Mouse (Mus musculus) embryo, embryonic 11 days (tissue): ENCODE measurements at regions not wholly inside any gene's neighbourhood (a gene's known extent, or its start where the extent isn't known, plus 50 kb on each side); places are given as distances from the start of the nearest gene placed in this dataset.
A peak's percentile ranks its signal among the peaks of the same experiment; 100 is the strongest.

Experiments
- DNase-seq: peaks from one replicate; pipeline ENCODE4 v3.0.0-alpha.2; 2015

DNA sequence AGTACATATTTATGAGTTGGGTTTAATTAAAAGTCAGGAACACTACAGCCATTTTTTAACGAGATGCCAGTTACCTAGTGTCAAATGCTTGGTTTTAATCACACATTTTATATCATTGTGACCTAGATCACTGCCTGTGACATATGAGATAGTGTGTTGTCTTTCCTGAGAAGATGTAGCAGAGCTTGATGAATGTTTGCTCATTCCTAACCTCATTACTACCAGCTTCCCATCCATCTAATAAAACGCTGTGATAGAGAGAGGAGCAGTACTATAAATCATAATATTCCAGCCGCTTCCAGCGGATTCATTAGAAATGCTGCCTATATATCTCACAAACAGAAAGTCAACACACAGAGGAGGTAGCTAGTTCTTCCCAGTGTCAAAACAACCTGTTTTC is 163.6 kb downstream of the Aldoart1 start:
- no peak for DNase-seq

DNA sequence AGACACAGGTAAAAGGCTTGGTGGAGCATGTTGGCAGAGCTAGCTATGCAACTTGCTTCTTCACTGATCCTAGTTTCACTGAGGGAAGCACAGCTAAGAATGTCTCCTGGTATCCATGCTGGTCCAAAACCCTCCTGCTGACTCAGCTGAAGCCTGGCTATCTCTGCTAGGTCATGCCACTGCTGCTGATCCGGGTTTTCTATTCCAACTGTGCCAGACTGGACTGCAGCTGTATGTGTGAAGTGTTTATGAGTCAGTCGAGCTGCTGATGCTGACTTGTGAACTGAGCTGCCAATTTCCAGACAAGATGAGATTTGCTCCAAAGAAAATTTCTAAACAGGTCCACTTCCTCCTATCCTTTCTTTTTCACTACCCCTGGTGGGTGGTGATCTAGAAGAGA is 178.4 kb downstream of the Aldoart1 start:
- no peak for DNase-seq

DNA sequence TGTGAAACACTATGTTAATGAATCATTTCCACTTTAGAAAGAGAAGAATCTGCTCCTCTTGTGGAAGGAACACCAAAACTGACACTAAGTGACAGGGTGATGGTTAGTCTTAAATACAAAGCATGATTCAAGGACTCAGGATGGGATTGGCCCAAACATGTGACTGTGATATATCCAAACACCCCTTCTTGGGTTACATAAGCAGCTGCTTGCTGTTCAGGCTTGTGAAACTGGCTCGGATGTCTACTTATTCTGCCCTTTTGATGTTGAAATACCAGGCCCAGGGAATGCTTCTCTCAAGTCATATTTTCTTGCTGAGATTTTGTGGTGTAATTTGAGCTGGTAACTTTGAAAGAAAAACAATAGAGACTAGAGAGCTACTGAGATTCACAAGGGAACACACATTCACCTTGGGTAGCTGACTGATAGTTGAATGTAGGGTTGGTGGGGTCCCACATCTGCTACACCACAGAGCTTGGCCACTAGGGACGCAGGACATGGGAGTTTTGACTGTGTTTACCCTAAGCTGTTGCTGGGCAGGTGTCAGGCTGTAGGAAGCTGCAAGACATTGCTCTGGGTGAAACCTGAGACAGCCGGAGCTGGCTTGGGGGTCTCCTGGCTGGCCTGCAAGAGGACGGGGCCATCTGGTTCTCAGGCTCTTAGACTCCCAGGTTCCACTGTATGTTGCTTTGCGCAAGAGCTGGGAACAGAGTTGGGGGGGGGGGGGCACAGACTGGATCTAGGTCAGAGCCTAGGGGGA is 180.6 kb downstream of the Aldoart1 start:
- peak; percentile 8 for DNase-seq

DNA sequence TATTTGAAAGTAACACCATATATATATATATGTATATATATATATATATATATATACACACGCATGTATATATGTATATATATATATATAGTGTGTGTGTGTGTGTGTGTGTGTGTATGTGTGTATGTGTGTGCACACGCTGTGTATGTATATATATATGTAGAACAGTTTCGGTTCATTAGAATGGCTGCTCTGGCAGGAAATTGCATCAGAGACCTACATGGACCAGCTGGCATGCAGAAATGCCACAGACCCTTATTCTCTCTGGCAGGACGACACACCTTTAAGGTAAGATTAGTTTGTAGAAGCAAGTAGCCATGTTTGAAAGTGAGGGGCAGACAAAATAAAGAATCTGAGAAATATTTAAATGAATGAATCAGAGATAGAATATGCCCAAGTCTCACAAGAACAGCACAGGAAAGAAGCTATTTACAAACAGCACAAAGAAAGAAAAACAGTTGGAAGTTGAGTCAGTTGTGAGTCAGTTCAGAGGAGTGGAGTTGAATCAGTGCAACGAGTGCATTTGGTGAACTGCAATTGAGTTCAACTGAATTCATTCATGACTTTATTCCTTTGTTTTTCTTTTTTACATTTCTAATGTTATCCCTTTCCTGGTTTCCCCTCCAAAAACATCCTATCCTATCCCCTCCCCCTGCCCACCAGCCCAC is 182.5 kb downstream of the Aldoart1 start:
- DNase-seq: no peak

DNA sequence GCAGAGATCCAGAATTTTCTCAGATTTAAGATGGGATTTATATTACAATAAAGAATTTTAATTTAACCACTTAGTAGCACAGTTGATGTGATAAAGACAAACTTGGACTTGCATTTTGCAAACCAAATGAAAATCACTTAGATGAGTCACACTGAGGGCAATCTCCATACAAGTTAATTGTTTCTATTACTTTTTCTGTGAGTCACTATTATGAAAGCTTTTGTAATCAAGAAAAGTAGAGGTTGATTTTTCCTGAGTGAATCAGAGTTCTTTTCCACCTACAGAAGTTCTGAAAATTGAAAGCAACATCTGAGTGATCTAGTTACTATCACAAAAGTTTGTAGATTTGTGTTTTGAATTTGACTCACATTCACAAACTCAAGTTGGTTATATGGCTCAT is 188.1 kb downstream of the Aldoart1 start:
- no peak for DNase-seq

DNA sequence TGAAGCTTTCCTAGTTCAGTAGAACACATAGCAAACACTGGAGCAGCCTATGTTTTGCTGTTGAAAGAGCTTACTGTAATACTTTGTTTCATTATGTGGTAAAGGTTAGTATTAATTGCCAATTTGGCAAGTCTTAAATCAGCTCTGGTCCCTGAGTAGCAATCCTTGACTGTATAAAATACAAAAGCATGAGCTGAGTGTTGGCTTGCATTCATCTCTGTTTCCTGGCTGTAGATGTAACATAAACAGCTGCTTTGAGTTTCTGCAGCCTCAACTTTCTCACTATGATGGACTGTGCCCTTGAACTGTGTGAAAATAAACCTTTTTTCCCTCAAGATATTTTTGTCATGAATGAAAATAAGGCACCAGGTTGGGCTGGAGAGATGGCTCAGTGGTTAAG is 190.0 kb downstream of the Aldoart1 start:
- no peak for DNase-seq

DNA sequence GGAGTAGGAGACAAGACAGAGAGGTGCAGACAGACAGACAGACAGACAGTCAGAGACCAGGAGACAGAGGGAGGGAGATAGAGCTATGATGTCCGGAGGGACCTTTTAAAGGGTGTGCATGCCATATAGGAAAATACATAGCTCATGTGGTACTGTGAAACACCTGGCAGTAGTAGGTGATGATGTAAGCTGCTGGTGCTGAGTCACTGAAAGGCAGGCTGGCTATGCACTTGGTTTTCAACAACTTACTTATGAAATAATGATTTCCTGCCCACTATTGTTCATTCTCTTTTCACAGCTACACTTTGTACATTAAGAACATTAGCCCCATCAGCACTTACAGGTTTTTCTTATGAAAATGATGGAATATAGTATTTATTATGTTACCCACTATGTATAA is 196.2 kb downstream of the Aldoart1 start:
- DNase-seq: no peak

DNA sequence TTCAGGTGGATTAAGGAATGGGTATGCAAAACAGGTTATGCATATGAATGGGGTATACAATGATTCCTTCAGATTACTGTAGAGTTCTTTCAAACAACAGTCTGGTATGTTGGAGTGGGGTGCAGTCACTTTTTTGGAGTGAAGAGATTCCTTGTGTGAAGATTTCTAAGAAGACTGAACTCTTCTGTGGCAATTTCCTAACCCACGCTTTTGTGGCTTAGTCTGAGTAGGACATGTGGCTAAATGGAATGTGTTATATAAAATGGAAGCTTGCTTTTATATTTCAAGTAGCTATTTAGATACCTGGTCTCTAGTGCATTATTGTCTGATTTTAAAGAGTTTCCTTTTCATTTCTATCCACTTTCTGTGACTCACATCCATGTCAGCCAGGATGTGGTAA is 205.3 kb downstream of the Aldoart1 start:
- no peak for DNase-seq

DNA sequence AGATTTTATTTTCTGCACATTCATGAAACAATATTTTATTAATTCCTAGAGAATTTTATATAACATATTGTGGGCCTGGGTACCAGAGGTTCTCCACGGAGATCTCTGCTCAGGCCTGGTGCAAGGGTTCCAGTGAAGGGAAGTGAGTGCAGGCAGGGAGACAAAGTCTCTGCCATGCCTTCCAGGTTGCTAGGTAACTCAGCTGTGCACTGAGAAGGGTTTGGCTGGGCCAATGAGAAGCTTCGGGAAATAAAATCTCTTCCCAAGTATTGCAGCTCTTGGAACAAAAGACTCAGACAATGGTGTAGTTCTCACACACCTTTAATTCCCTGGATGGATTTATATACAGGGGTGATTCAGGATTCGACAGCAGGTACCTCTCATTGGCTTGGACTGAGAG is 223.0 kb downstream of the Aldoart1 start:
- no peak for DNase-seq

DNA sequence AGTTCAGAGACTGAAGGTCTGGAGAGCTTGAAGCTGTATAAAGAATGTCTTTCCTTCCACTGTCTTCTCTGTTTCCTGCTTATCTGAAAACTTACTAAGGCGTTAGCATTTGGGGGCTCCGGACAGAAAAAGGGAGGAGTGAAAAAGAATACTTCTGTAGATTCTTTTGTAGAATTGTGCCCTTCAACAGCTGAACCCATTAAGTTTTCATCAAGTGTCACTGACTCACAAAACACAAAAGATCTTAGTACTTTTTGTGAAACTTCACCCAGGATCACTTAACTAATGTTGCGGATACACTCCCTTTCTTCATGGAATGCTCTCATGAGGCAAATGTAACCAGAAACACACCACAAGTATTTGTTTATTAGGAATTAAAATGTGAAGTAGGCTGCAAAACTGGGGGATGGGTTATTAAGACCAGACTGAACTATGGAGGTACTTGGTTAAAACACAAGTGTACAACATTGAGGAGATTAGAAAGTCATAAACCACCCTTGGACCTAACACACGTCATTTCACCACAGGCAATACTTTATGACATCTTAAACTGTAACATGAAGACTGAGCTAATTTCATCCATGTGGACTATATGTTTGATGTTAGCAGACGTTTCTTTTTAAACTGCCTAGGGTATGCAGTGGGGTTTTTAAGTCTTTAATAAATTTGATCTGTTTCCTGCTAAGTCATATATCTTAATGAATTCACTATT is 225.1 kb downstream of the Aldoart1 start:
- peak; percentile 25 for DNase-seq

DNA sequence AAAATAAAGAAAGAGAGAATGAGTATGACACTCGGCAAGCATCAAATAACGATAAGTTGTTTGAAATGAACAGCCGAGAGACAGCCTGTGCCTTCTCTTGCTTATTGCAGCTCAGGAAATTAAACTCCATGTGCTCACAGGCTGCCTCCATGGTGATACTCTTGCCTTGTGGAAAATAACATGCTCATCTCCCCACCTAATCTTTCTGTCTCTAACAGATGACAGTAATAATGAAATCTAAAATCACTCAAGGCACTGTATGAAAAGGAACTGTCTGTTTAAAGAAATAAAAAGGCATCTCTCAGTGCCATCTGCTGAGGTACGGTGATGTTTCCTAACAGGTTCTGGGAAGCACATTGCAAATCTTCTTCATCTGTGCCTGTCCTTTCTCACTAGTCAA is 247.3 kb downstream of the Aldoart1 start:
- no peak for DNase-seq

DNA sequence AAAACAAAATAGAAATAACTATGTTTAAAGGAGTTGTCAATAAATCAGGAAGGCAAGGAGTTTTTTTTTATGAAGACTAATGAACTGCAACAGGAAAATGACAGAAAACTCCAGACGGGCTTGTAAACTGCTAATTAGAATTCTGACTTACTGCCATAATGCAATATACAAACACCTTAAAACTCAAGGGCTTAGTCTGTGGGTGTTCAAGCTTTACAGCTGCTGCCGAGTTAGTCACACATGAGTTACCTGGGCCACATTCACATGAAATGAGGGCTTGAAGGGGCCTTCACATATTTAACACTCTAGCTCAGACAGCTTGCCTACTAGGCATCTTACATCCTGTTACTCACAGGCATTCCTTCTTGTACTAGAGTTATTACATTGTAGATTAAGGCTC is 256.9 kb downstream of the Aldoart1 start:
- DNase-seq: no peak

DNA sequence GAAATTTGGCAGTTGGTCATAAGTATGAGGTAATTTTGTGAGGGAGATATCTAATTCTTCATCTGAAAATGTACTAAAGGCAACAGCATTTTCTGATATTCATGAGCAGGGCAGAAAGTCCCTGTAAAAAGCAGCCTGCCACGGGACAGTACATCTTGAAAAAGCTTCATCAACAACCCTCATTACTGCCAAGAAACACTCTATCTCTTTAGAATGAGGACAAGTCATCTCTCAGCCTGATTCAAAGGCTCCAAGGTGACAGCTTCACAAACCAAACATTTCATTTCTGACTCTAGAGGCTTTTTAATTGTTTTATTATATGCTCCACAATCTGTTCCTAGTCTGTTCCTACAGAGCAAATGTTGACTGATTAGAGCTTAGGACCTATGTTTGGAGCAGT is 260.3 kb downstream of the Aldoart1 start:
- no peak for DNase-seq

DNA sequence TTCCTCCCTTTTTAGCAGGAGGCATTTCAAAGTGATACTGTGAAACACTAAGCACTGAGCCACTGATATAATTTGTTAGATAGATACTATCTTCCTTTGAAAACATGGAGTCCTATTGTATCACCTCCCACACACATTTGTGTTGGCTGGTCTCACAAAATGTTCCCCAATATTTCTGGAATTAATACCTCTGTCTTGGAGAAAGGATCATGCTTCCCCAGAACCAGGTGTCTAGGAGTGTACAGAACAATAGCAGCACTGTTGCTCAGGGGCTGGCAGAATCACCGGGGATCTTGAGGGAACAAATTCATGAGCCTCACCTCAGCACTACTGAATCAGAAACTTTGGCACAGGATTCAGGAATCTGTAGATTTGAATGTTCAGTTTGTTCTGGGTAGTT is 277.5 kb downstream of the Aldoart1 start:
- no peak for DNase-seq

DNA sequence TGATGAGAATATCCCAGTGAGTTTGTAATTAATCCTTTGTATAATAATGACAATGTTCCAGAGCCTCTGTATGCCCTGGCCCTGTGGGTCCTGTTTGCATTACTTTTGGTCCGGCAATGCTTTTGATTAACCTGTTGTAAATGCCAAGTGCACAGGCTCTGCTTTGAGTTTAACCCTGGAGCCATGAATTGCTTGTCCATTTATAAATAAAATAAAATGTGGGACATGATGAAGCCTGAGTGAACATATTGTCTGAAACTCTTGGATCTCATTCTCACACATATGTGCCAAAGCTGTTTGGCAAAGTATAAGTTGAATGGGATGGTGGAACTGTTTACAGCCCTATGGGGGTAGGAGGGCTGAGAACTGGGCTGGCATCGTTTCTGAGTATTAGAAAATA is 280.5 kb downstream of the Aldoart1 start:
- no peak for DNase-seq

DNA sequence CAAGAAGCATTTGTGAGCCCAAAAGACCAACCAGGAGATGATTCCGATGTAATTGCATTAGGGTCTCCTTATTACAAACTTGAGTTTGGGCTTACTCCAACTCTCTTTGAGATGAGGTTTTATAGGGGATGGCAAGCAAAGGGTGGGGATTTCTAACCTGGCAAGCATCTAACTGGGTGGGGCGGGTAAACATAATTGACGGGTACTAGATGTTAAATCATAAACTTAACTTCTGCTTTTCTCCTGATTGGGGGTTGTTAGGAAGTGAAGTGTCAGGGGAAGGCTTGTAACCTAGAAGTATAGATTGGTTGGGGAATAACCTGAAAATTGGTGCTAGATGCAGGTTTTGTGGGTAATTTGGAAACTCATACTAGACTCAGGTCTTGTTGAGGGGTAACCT is 287.2 kb downstream of the Aldoart1 start:
- no peak for DNase-seq

DNA sequence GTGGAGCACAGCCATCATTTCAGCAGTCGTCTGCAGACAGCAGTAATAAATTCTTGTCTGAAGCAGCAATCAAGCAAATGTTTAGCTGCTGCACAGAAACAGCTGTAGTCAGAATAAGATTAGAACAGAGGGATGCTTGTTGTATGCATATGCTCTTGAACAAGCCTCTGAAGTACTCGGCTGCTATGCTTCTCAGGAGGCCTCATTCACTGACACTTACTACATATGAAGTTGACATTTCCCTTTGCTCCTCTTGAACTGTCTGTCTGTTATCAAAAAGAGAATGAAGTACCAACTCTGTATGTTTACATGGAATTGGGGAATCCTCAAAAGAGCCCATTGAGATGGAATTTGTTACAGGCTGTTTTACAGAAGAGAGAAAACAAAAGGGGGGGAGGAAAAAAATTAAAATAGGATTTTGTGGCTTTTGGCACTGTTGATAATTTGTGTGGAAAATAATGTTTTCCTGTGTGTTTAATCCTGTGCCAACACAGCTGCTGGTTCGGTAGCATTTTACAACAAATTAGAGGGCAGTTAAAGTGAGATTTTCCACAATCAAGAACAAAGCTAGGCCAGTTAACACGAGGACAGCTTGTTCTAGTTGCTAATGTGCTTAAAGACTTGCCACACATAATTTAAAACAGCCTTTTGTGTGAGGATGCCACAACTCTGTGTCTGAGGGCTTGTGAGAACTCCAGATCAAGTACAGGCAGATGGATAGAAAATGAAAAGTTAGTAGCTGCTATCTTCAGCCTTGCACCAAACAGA is 289.3 kb downstream of the Aldoart1 start:
- DNase-seq: no peak

DNA sequence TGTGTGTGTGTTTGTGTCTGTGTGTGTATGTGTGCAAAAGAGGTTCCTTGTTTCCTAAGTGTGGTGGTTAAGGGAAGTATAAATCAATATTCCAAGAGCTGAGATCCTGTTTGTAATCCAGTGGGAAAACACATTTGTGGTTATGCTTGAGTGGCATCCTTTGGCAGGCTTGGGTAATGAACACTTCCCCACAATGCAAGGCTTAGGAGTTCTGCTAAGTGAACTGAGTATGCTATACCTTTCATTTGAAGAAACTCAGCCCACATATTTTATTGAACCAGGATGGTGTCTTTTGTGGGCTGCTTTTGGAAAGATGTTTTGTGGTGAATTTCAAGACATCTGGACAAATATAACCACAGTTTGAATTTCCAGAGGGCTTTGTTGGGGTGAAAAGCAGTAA is 298.2 kb downstream of the Aldoart1 start:
- no peak for DNase-seq

DNA sequence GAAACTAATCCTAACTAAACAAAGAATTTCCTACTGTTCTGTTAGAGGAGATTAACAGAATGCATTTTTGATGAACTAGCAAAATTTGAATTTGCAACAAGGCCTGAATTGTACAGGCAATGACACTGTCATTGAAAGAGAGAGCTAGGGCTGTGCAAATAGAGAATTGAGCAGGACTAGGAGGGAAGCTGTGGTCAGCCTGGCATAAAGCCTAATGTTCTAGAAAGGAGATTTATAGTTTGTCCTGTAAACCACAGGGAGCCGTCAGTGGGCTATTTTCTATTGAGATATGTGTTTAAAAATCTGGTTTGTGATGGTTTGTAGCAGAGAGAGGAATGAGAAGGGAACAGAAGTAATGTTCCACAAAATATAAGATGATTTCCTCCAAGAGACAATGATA is 317.9 kb downstream of the Aldoart1 start:
- DNase-seq: no peak

DNA sequence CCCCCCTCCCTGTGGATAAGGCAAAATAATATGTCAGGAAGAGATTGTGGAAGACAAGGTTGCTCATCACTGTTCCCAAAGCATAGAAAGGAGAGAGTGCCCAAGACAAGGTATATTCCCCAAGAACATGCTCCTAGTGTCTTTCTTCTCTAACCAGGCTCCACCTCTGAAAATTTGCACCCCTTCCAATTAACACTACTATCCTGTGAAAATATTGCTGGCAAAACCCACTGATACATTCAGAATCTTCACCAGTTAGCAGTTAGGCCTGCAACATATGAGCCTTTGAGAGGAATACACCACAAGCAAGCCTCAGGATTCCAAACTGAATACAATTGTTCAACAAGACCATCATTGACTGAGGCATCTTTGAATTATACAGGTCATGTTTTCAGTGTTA is 323.9 kb upstream of the Tle1 start:
- DNase-seq: no peak

DNA sequence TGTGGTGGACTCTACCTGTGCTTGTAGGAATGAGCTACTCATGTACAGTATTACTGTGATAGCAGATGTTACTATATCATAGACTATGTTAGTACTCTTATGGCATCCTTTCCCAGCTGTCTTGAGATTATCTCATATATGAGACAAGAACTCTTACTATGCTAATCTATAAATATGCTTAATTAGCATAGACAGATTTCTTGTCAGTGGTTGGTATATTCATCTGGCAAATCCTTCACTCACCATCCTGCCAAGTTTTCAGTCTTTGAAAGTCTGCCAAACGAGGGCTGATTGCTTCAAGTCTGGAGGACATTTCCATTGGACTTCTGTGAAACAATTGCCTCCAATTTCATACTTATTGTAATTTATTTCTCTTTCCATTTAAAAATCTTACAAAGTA is 323.4 kb upstream of the Tle1 start:
- no peak for DNase-seq

DNA sequence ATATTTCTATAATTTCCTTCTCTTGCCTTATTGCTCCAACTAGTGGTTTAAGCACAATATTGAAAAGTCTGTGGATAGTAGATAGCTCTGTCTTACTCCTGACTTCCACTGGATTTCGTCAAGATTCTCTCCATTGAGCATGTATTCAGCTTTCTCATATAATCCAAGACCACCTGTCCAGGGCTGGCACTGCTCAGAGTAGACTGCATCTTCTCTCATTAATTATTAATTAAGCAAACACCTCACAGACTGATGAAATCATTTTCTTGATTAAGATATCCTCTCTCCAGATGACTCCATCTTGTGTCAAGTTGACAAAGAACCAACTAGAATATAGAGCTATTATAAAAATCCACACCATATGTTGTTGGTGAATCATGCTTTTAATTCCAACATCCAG is 310.5 kb upstream of the Tle1 start:
- no peak for DNase-seq

DNA sequence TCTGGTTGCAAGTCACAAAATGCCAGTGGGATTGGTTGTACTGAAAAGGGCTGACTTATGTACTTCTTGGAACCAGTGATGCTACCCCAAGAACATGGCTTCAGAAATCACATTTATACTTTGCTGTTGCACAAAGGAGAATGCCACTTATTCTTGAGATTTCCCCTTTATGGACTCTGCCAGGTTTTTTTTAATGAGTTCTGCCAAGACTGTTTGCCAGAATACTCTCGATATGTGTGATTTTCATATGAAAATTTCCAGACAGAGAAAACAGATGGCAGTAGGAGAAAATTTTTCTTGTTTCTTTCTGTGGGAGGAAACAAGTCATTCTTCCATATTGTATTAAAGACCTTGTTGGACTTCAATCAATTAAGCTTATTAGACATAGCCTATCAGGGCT is 281.0 kb upstream of the Tle1 start:
- no peak for DNase-seq

DNA sequence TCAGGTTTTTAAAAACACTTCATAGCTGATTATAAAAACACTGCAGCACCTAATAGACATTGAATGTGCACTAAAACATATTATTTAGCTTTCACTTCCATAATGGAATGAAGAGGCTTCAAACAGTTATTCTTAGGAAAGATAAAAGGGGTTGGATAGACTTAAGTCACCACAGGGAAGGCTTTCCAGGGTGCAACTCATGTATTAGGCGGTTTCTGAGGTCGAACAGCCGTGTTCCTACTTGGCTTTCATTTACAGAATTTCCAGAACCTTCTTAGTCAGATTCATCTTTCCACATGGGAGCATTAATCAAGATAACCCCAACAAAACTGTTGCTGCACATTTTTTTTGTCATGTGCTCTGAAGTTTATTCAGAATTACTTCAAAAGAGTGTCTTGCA is 279.8 kb upstream of the Tle1 start:
- DNase-seq: no peak
